Mouse (Mus musculus) liver, embryonic 14.5 days (tissue): ENCODE measurements around the gene Prmt8.

Experiments
- CTCF ChIP-seq: IDR thresholded peaks from 2 replicates; pipeline ENCODE4 v1.5.1; 2016; ENCODE audit warnings: antibody characterized with exemption, low read depth, control low read depth
- EP300 ChIP-seq: IDR thresholded peaks from 2 replicates; pipeline ENCODE4 v1.6.1; 2016; ENCODE audit warnings: antibody characterized with exemption, low read depth

DNA sequence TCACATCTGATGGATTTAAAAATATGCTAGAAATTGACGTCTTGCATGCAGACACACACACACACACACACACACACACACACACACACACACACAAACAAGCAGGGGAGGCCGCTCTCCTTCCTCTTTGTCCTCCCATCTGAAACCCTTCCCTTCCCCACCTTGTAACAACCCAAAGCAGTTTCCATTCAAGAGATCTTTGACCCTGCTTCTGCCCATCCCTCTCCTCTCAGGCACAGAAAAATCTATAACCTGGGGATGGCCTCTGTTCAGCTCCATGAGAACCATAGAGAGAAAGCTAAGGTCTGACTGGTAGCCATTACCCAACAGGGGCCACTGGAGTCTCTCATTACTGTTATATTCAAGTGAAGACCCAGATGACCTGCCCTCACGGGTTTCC lies 90.3 kb downstream of the Prmt8 start:
- no peak for TF ChIP-seq CTCF
- no peak for TF ChIP-seq EP300
